ENCODE assay signal across 8 mouse cellular contexts in the genomic region with DNA sequence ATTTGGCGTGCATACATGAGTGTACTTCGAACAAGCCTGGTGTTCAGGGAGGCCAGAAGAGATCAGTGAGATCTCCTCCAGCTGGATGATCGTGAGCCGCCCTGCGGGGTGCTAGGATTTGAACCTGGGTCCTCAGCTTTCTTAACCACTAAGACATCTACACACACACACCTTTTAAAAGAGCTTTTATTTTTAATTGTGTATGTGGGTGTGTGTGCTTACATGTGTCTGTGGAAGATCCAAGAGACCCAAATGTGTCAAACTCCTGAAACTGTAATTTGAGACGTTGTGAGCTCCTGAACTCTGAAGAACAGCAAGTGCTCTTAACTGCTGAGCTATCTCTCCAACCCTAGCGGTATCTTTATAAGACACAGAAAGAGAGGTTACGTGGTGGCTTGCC. TPM values are rescaled to one million over a fixed set of nuclear protein-coding genes. Genes with fewer than 3 reads are reported as not detected.
DNase-seq lines count a peak whose midpoint lies in the region; ATAC-seq and TF ChIP-seq lines count a peak whose summit lies in the region.

No protein-coding gene starts in this region.

- H3K4me2 ChIP-seq in embryonic facial prominence, embryonic 11.5 days (ENCODE audit: low read depth, low read length) = peak overlapping the region; percentile 49; the same call in 1 of the 2 replicates
- H3K4me2 ChIP-seq in intestine, postnatal 0 days (replicated peaks; ENCODE audit: low read depth) = peak overlapping the region; percentile 65
- H3K4me2 ChIP-seq in neural tube, embryonic 14.5 days (ENCODE audit: low read depth, low read length) = peak overlapping the region; percentile 65

- no peak for ATAC-seq in embryonic facial prominence, embryonic 11.5 days (replicated peaks; ENCODE audit: insufficient number of reproducible peaks, low FRiP score, low TSS enrichment, low read depth)
- no peak for ATAC-seq in intestine, postnatal 0 days
- no peak for ATAC-seq in neural tube, embryonic 14.5 days (ENCODE audit: low read depth)

- 52% methylated on average over 8 of the region's 8 CpGs for WGBS in embryonic facial prominence, embryonic 11.5 days
- WGBS in intestine, postnatal 0 days = 31% methylated on average over 8 of the region's 8 CpGs
- 58% methylated on average over 8 of the region's 8 CpGs for WGBS in neural tube, embryonic 14.5 days

- H3K4me1 ChIP-seq in embryonic facial prominence, embryonic 11.5 days (ENCODE audit: control insufficient read depth, insufficient read depth, low read length) = no peaks in the 10 kb centered on the region
- H3K4me1 ChIP-seq in intestine, postnatal 0 days (replicated peaks; ENCODE audit: control insufficient read depth, insufficient read depth, low read length) = no peaks in the 10 kb centered on the region
- peaks cover 3% of the 10 kb centered on the region; the same call in 1 of the 2 replicates for H3K4me1 ChIP-seq in neural tube, embryonic 14.5 days (ENCODE audit: control insufficient read depth, insufficient read depth, low read length)

- H3K27ac ChIP-seq in layer of hippocampus, adult 2 months = peak overlapping the region; percentile 84; the same call in 1 of the 2 replicates
- no peak overlapping the region for H3K27ac ChIP-seq in embryonic facial prominence, embryonic 11.5 days (replicated peaks; ENCODE audit: low read depth, low read length)
- H3K27ac ChIP-seq in intestine, postnatal 0 days (ENCODE audit: low read depth, low read length) = no peak overlapping the region
- no peak overlapping the region for H3K27ac ChIP-seq in neural tube, embryonic 14.5 days (ENCODE audit: low read depth, low read length)

- TF ChIP-seq CTCF in layer of hippocampus, adult 2 months (conservative IDR thresholded peaks at IDR 0.05) = no peak
- TF ChIP-seq CTCF in intestine, postnatal 0 days (IDR thresholded peaks at IDR 0.05; ENCODE audit: low read depth) = no peak

- no peaks in the 10 kb centered on the region for H3K36me3 ChIP-seq in embryonic facial prominence, embryonic 11.5 days (replicated peaks; ENCODE audit: control insufficient read depth, insufficient read depth, low read depth, low read length)
- no peaks in the 10 kb centered on the region for H3K36me3 ChIP-seq in intestine, postnatal 0 days (ENCODE audit: control insufficient read depth, insufficient read depth)
- H3K36me3 ChIP-seq in neural tube, embryonic 14.5 days (ENCODE audit: control insufficient read depth, insufficient read depth, low read length) = no peaks in the 10 kb centered on the region

- H3K27me3 ChIP-seq in embryonic facial prominence, embryonic 11.5 days (ENCODE audit: control insufficient read depth, insufficient read depth, low read length) = no peaks in the 10 kb centered on the region
- H3K27me3 ChIP-seq in intestine, postnatal 0 days (replicated peaks; ENCODE audit: control insufficient read depth, insufficient read depth, low read length) = no peaks in the 10 kb centered on the region
- no peaks in the 10 kb centered on the region for H3K27me3 ChIP-seq in neural tube, embryonic 14.5 days (ENCODE audit: control insufficient read depth, insufficient read depth, low read length)

- peak overlapping the region; percentile 76 for H3K4me3 ChIP-seq in layer of hippocampus, adult 2 months
- peak overlapping the region; percentile 70 for H3K4me3 ChIP-seq in embryonic facial prominence, embryonic 11.5 days (ENCODE audit: low read depth, low read length)
- peak overlapping the region; percentile 67 for H3K4me3 ChIP-seq in intestine, postnatal 0 days (ENCODE audit: low read depth, low read length)
- peak overlapping the region; percentile 46; the same call in 1 of the 2 replicates for H3K4me3 ChIP-seq in neural tube, embryonic 14.5 days (ENCODE audit: low read depth, low read length)

- peak overlapping the region; percentile 71 for H3K9ac ChIP-seq in embryonic facial prominence, embryonic 11.5 days (replicated peaks; ENCODE audit: low read length)
- no peak overlapping the region for H3K9ac ChIP-seq in intestine, postnatal 0 days (ENCODE audit: low read depth, low read length)
- H3K9ac ChIP-seq in neural tube, embryonic 14.5 days (replicated peaks; ENCODE audit: low read depth, low read length) = peak overlapping the region; percentile 59; the same call in 1 of the 2 replicates

- no peaks in the 10 kb centered on the region for H3K9me3 ChIP-seq in embryonic facial prominence, embryonic 11.5 days (replicated peaks; ENCODE audit: control insufficient read depth, low read length)
- no peaks in the 10 kb centered on the region for H3K9me3 ChIP-seq in intestine, postnatal 0 days (ENCODE audit: control insufficient read depth)
- H3K9me3 ChIP-seq in neural tube, embryonic 14.5 days (ENCODE audit: control insufficient read depth, low read length) = no peaks in the 10 kb centered on the region

- DNase-seq in layer of hippocampus, adult 2 months (ENCODE audit: low spot score in 2 of 2) = no peak
- DNase-seq in layer of hippocampus, postnatal 36 days = no peak
- DNase-seq in embryonic facial prominence, embryonic 11.5 days (ENCODE audit: low spot score) = no peak
- no peak for DNase-seq in left cerebral cortex, adult 18-20 months (ENCODE audit: low spot score in 2 of 2)
- no peak for DNase-seq in urinary bladder, postnatal 25 days (ENCODE audit: low spot score)
- no peak for DNase-seq in spleen, postnatal 36 days (ENCODE audit: low spot score in 2 of 2)

RNA-seq across cellular contexts. Expression of a gene that starts 0.8 kb away (rescaled TPM):
- total RNA-seq in layer of hippocampus, adult 2 months (2021) = 10 to 100 TPM; 29.0 to 30.3 TPM
- total RNA-seq in layer of hippocampus, postnatal 36 days (2021) = 10 to 100 TPM; 26.4 to 32.1 TPM
- 27.2 and 28.8 TPM in 2 replicates for polyA plus RNA-seq in embryonic facial prominence, embryonic 11.5 days (2014; fragmentation: Nextera tagmentation; extraction: Ambion mirVana)
- polyA plus RNA-seq in intestine, postnatal 0 days (2015; fragmentation: Nextera tagmentation; extraction: Ambion mirVana) = 7.3 and 7.4 TPM in 2 replicates
- 39.9 and 47.1 TPM in 2 replicates for polyA plus RNA-seq in neural tube, embryonic 14.5 days (2014; fragmentation: Nextera tagmentation; extraction: Ambion mirVana)
- 10 to 100 TPM; 25.9 to 27.0 TPM for total RNA-seq in left cerebral cortex, adult 18-20 months (2021)

RNA-seq across cellular contexts. Expression of a gene that starts 33.6 kb away (rescaled TPM):
- 10 to 100 TPM; 27.4 to 29.4 TPM for total RNA-seq in layer of hippocampus, adult 2 months (2021)
- 10 to 100 TPM; 26.1 to 28.1 TPM for total RNA-seq in layer of hippocampus, postnatal 36 days (2021)
- polyA plus RNA-seq in embryonic facial prominence, embryonic 11.5 days (2014; fragmentation: Nextera tagmentation; extraction: Ambion mirVana) = 2.0 and 6.0 TPM in 2 replicates
- polyA plus RNA-seq in intestine, postnatal 0 days (2015; fragmentation: Nextera tagmentation; extraction: Ambion mirVana) = 5.1 and 5.9 TPM in 2 replicates
- 20.2 and 29.2 TPM in 2 replicates for polyA plus RNA-seq in neural tube, embryonic 14.5 days (2014; fragmentation: Nextera tagmentation; extraction: Ambion mirVana)
- total RNA-seq in left cerebral cortex, adult 18-20 months (2021) = 1 to 10 TPM; 4.9 to 5.6 TPM

Comparison
In these comparisons a context has a peak if more than half of its experiments do, and no peak if none do; other contexts are left out.
1. RNA of a gene that starts 33.6 kb away (total RNA-seq): 27.4 to 29.4 TPM in layer of hippocampus, adult 2 months and 26.1 to 28.1 TPM in layer of hippocampus, postnatal 36 days; 4.9 to 5.6 TPM in left cerebral cortex, adult 18-20 months; every median in the first group is over 4 times any median in the second.
2. Peak in every context shown above with its lines, with median percentiles within 50 percentile points of each other: H3K4me3 ChIP-seq and H3K4me2 ChIP-seq.